Mouse (Mus musculus): ENCODE measurements around the gene Ppp6r1.

Ppp6r1 gene

DNA sequence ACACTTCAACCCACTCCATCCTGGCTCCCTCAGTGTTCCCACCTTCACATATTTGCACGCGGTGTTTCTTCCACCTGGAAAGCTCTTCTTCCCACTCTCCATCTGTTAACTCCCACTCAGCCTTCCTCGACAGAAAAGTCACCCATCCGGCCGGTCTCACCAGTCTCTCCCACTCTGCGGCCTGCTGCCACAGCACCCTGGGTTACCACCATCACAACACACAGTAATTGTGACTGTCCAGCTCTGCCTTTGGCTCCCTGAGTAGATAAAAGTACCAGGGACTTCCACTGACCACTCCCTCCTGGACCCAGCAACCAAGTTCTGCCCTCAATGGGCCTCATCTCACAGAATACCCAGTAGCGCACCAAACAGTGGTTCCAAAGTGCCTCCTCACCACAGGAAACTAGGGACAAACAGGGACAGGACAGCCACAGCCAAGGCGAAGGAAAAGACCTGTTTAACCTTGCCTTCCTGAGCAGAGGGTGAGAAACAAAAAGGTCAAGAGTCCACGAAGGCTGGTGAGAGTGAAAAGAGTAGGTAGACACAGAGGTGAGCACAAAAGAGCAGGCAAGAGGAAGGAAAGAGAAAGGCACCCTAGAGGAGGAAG is 1.2 kb downstream of the Ppp6r1 start:
- DNase-seq, result no peak

DNA sequence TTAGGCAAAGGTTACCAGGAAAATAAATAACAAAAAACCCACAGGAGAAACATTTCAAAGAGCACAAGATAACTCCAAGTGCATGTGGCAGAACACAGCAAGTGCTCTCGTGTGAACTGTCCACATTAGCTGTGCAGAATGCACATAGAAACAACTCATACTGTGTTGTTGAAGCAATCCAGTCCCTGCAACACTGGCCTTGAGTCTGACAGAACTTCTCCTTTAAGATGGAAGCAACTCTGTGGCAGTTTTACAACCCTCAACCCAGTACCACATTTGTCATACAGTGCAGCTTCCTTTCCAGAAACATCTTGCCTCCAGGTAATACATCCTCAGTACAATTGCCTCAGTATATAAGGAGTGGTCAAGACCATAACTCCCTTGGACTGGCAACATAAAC is 2.0 kb downstream of the Ppp6r1 start:
- no peak for DNase-seq

DNA sequence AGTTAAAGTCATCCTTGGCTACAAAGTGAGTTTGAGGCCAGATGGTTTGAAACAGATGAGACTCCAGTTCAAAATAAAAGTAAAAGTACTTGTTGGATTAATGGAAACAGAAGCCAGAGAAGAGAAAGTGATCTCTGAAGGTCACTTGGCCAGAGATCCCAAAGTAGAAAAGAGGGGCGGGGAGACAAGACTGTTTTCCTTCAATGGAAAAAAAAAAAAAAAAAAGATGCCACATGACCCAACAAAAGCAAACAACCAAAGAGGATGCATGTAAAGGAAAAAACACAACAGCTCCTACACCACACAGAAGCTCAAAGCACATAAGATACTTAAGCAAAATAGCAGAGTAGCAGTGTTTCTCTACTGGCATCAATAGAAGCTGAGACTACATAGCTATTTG is 2.9 kb downstream of the Ppp6r1 start:
- no peak for DNase-seq

DNA sequence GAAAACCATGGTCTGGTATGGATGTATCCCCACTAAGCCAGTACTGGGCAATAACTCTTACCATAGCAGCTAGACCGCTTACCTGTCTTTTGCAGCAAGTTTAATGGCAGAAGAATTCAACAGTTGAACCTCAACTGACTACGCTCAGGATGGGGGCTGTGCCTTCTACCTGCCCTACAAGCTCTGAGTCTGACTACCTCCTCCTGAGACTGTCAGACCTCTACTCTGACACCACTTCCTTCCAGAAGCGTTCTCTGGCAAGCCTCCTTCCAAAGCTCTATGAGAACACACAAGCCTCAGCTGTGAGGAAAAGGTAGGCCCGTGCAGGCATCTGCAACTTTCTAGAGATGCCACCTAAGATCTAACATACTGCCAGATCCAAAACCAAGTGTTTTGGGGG is 3.4 kb downstream of the Ppp6r1 start:
- DNase-seq, result no peak

DNA sequence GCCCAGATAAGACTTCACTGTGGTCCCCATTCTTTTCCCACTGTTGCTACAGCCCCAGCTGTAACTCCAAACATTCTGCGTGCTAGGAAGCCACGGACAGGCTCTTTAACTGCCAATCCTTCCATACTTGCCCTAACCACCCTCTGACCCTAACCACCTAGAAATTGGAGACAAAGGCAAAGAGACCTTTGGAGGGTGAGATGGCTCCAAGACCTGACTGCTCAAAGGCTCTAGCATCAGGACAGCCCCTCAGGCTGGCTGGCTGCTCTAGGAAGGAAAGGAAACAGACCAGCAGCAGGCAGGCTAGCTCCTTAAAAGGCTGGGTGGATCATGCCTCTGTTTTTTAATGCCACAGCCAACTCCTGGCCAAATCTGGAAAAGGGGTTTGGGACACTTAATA is 4.6 kb downstream of the Ppp6r1 start:
- no peak for DNase-seq

DNA sequence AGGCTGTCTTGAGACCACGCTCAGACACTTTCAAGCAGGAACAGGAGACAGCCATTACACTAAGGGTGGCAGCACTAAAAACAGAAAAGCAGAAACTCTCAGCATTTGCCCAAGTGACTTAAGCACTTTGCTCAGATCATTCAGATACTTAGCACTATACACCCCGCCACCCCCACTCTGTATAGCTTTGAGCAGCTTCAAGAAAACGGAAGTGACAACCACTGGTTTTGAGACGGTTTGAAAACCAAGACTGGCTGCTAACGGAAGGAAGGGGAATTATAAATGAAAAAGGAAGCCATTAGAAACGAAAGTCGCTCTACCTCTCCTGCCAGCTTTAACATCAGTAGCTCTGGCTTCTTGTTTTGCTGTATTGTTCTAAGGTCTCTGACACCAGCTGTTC is 5.0 kb downstream of the Ppp6r1 start:
- DNase-seq, result no peak

DNA sequence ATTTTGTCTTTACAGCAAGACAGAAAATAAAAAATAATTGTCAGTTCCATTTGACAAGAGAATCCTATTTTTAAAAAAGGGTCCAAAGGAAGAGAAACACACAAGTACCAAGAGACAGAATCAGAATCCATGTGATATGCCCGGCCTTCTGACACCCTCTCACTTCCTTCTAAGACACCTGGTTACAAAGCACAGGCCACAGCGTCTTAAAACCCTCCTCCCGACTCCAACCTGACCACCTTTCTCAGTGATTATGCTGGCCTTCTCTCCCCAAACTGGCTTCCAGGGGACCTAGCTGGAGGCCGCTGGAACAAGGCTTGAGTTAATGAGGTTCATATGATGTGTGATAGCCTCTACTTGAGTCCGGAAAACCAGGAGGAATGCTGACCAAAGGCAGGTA is 5.5 kb downstream of the Ppp6r1 start:
- DNase-seq, result no peak

DNA sequence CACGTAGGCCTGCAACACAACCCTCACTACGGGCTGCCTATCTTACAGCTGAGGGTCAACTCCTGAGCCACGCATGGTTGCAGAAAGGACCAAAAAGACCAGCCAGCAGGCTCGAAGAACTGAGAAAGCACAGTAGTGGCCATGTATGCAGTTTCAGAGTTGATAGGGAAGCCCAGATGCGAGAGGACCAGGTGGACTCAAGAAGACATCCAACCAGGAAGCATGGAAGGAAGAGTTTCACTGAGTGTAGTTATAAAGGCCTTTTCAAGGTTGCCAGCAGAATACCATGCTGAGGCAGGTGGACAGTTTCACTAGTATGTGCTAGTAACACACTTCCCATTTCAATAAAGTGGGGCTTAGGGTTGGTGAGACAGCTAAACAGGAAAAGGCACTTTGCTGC is 6.1 kb downstream of the Ppp6r1 start:
- DNase-seq, result no peak

DNA sequence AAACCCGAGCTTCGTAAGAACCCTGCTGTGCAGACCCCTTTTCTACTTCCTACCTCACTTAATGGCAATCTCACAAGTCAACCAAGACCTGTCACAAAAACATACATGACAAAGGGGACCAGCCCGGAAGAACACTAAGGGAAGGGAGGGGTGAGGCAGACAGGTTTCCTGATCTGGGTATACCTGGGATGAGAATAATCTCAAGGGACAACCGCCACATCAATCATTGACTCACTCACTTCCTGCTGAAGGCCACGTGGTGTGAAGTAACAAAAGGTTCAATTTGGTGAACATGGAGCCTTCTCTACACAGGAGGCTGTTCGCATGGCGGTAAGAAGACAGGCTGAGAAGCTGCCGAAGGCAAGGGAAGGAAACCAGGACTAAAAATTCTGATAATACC is 7.2 kb downstream of the Ppp6r1 start:
- DNase-seq, result no peak

DNA sequence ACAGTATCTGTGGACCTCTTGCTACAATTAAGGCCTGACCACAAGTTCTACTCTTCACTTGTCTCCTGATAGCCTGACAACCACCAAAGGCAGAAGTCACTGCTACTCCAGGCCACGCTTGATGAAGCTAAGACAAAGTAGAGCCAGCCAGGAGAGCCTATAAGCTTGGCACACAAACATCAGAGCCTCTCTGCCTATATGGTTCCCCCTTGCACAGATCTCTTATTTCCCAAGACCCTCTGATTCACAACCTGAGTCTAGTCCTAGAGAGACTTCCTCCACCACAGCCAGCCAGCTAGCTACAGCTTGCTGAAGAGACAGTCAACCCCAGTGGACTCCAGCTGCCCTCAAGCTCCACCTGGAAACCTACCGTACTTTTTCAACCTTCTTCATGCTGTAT is 10.8 kb downstream of the Ppp6r1 start:
- DNase-seq, result no peak

DNA sequence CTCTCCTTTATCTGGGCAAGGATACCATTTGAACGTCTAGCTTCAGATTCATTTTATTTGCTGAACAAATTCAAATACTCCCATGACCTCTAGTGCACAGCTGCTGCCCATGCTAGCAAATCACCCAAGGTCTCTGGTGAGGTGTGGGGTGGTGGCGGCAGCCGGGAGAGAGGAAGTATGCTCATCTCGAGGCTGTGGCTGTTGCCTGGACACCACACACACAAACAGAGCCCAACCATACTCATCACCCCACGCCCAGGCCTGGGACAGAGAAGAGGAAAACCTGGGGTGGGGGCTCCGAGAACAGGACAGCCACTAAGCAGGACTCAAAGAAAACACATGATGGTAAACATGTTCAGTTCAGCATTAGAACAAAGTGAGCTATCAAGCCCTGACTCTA is 11.5 kb downstream of the Ppp6r1 start:
- no peak for DNase-seq

DNA sequence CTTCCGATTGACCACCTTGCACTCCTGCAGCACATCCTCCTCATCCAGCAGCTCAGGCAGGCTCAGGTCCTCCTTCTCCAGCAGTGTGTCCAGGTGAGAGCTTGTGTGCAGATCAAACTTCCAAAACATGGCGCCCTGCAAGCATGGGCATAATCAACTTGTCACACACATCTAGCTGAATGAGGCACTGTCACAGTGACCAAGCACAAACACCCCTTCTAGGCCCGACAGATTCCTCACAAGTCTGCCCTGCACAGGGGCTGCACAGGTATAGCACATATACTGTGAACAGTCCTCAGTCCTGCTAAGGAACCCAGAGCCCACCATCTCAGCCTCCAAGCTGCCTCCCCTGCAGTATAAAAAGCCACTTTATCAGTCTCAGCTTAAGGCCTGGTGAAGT is 12.0 kb downstream of the Ppp6r1 start:
- no peak for DNase-seq

DNA sequence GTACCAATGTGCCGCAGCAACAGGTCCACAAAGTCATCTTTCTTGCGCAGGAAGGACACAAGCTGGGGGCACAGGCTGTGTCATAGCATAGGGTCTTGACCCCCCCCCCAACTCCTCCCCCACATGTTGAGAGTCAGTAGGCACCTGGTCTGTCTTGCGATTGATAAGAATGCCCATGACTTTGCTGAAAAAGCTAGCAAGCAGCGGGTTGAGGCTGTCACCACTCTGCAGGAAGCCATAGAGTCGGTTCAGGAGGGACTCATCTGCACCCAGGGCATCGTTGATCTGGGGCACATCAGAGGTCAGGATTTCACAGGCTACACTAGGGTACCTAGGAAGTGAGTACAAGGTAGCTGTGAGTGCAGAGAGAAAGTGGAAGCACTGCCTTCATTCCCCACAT is 15.6 kb downstream of the Ppp6r1 start:
- DNase-seq, result no peak

DNA sequence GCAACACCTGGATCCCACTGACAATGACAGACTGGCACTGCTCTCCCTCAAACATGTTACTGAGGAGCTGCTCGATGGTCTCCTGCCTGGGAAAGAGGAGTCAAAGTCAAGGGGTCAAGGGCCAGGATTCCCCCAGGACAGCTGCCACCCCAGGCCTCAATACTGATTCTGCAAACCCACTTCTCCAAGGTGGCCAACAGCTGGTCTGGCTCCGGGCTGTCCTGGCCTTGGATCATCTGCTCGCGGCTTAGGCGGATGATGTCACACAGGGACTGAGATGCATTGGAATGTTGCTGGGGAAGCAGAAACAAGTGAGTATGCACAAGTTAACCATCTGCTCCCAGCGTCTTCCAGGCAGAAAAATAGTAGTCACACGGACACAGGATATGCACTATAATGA is 16.9 kb downstream of the Ppp6r1 start:
- DNase-seq, result no peak

DNA sequence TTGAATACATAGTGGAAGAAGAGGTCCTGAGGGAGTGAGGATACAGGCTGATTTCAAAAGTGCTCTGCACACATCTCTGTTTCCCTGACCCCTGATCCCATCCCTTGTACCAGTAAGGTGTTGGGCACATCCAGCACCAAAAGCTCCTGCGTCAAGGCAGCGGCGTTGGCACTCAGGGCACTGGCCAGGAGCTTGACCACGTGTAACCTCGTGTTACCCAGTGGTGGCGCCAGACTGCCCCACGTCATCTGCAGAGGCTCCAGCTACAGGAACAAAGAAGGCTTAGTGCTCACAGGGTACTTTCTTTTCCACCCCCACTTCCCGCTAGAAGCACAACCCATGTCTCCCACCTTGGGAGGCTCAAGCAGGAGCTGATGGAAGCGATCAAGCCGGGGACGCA is 17.7 kb downstream of the Ppp6r1 start:
- DNase-seq, result no peak

DNA sequence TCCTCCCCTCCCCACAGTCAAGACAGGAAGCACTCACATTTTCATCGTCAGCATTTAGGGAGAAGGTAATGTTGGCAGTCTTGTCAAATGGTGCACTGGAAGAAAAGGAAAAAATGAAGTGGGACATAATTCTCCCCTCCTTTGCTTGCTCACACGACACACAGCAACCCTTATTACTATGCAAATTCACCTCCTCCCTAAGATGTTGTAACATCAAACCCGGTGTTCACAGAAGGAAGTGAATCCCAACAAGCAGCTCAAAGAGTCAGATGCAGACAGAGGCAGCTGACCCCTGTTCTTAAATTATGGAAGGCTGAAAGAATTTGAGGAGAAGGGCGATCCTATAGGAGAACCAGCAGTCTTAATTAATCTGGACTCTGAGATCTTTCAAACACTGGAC is 22.6 kb downstream of the Ppp6r1 start:
- DNase-seq, result no peak

DNA sequence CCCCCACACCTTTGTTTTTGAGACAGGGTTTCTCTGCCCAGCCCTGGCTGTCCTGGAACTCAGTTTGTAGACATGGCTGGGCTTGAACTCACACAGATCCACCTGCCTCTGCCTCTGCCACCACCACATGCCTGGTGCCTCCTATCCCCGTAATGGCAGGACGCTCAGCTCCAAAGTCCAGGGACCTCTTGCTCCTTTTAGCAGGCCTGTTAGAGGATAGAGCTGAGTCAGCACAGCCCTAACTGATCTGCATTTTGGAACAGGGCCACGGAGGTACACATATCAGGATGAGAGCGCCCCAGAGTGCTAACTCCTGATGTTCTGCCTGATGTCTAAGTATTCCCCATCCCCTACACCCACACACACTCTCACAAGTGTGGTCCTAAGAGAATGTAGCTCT is 27.8 kb downstream of the Ppp6r1 start, which contains the start of gene Tmem86b:
TSS of gene Tmem86b (minus strand) at position 392 of the 400 bp plus-strand sequence.
- DNase-seq, result peak; percentile 55

DNA sequence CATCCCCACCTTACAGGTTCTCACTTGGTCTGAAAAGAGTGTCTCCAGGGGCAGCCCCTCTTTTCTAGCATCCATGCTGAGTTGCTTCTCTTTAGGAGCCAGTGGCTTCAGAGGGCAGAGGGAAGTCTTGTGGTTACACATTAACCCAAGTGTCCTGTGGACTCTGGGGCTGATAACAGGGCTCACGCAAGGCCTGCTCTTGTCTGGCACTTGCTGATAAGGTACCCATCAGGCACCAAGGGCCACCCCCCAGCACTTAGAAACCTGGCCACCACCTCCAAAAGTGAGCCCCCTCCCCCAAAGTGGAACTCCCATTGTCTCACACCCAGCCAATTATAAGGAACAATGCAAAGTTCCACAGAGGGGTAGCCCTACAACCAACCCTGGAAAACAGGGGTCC is 28.6 kb downstream of the Ppp6r1 start:
- DNase-seq, result peak; percentile 45

DNA sequence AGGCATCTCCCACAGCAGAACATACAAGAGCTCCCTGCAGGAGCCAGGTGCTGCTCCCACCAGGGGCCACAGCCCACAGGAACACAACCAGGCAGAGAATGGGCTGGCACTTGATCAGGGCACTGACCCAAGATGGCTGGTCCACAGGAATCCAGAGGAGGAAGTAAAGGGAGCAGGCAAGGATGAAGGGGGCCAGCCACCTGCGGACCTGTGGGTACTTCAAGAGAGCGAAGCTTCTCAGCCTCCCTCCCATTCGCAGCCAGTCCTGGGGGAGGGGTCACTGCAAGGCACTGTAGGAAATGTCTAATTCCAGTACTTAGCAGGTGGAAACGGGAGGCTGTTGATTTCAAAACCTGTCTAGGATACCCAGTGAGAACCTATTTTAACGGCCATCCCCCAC is 29.2 kb downstream of the Ppp6r1 start:
- DNase-seq, result no peak

DNA sequence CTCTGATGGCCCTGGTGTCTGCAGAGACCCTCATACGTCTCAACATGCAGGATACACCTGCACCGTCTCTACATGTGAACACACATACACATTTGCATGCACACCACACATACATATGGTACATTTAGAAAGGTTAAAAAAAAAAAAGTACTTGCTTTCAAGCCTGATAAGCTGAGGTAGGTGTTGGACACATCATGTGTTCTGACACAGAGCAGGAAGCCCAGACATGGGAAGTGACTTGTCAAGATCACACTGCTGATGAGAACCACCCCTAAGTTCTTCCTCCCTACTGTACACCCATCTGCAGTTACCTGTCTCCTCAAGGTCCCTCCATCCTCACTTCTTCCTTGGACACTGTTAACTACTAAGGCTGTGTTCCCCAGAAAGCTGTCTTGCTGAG is 32.9 kb downstream of the Ppp6r1 start:
- DNase-seq, result no peak

DNA sequence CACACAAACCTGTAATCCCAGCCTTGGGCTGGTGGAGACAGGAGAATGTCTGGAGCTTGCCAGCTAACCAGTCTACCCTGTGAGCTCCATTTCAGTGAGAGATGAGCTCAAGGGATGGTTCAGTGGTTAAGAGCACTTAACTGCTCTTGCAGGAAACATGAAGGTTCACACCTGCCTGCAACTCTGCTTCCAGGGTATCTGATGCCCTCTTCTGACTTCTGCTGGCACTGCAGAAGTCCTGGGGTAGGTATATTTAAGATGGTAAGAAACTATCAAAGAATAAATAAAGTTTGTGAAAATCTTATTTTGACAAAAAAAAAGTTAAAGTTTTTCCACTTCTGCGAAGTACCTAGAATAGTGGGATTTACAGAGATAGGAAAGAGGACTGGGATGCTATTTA is 34.5 kb downstream of the Ppp6r1 start:
- peak; percentile 17 for DNase-seq

DNA sequence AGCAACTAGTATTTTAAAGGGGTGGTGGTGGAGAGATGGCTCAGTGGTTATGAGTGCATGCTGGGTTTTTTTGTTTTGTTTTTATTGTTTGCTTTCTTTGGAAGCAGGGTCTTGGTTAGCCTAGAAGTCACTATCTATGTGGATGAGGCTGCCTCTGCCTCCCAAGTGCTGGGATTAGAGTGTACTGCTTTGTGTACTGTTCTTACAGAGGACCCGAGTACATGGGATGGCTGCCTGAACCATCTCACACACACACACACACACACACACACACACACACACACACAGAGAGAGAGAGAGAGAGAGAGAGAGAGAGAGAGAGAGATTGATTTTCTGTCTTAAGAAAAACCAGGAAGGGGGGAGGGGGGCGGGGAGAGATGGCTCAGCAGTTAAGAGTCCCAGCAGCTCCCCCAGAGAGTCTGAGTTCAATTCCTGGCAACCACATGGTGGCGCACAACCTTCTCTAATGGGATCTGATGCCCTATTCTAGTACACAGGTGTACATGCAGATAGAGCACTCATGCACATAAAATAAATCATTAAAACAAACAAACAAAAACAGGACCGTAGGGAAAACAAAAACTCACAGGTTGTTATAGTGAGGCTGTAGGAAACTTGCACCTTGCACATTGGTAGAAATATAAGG is 35.2 kb downstream of the Ppp6r1 start:
- peak; percentile 65 for DNase-seq

DNA sequence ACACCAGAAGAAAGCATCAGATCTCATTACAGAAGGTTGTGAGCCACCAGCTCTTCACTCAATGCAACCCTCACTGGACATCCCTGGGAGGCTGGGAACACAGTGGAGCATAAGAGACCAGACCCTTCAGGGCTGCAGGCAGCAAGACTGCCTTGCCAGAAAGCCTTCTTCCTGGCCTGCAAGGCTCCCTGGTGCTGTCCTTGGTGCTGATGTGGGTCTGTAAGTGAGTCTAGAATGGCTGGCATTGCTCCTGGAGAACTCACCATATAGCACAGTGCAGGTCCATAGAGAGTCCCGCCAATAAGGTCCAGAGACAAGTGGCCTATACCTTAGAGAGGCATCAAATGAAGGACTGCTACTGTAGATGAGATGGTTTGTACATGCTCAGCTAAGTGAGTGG is 38.8 kb downstream of the Ppp6r1 start:
- DNase-seq, result peak; percentile 19

DNA sequence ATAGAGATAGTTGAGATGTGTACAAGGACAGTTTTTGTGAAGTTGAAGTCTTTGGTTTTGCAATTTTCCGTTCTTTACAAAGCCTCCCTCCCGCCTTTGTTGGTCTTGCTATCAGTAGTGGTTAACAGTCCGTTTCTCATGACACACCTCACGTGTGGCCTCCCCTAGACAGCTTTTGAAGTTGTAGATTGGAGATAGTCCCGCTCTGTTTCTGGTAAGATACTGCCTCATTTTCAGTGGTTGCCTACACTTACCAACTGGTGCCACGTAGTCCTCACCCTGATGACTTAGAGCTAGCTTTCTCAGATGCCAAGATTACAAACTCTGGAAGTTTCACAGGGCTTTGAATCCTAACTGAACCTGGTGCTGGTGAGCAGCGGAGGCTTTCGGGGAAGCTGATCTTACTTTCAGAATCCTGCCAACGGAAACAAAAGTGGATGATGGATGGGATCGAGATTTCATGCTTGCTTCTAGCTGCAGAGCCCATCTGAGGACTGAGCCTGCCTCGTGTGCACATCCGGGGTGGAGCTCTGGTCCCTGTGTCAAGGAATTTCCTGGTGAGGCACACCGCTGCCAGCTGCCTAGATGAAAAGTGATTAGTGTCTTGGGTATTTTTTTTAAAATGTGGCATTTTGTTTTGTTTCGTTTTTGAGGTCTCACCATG is 44.9 kb downstream of the Ppp6r1 start:
- no peak for DNase-seq

DNA sequence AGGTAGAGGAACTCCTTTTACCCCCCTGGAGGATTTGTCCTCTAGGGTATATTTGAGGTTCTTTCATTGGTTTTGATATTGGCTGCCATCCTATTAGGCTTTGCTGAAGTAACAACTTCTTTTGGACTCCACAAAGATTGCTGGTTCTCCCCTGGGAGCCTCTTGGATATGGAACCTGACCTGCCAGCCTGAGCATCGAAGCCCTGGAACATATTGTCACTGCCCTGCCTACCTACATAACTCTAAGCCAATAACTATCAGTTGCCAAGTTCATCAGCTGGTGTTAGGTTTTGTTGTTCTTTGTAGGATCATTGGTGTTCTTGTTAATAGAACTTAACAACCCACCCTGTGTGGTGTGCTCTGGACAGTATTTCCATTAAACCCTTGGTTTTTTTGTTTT is 45.9 kb downstream of the Ppp6r1 start:
- no peak for DNase-seq

All from kidney, adult 18-20 months (tissue).